Mouse (Mus musculus): ENCODE results near the gene Cacna1i. TPM values are rescaled to one million over a fixed set of nuclear protein-coding genes. Genes with fewer than 3 reads are reported as not detected.

Gene Cacna1i
- total RNA-seq (2014; rRNA removed; ENCODE audit: low replicate concordance) (not detected in 2 replicates), polyA plus RNA-seq (2015; fragmentation: Nextera tagmentation; extraction: Ambion mirVana) (not detected in 2 replicates)

- H3K36me3 ChIP-seq (replicated peaks; ENCODE audit: control insufficient read depth, insufficient read depth, low read length) = no peaks in the 10 kb centered on the region
- H3K9me3 ChIP-seq (replicated peaks; ENCODE audit: control insufficient read depth, low read length) = no peaks in the 10 kb centered on the region
- H3K9ac ChIP-seq (replicated peaks; ENCODE audit: low read depth, low read length) = no peak within 1 kb of the TSS
- no peaks in the 10 kb centered on the region for H3K4me1 ChIP-seq (ENCODE audit: control insufficient read depth, insufficient read depth)
- DNase-seq (ENCODE audit: low spot score) (no peak), ATAC-seq (ENCODE audit: insufficient read depth, low read depth) (no peak)
- peaks cover 77% of the 10 kb centered on the region for H3K27me3 ChIP-seq (ENCODE audit: control insufficient read depth, insufficient read depth, low read length)
- under 1% methylated on average over 50 of the region's 50 CpGs for WGBS
- no peak for TF ChIP-seq EP300 (IDR thresholded peaks at IDR 0.05; ENCODE audit: low read depth)
- no peak for TF ChIP-seq CTCF (IDR thresholded peaks at IDR 0.05; ENCODE audit: low read depth)
- H3K4me2 ChIP-seq (ENCODE audit: low read depth, low read length) = peak within 1 kb of the TSS; percentile 80
- H3K27ac ChIP-seq (ENCODE audit: low read depth) = no peak within 1 kb of the TSS
- peak within 1 kb of the TSS; percentile 53 for H3K4me3 ChIP-seq (ENCODE audit: low read depth, low read length)
Measured at GRCm38 (mm10) chr15:80286851-80287415, at the start of gene Cacna1i. TSS of gene Cacna1i (plus strand) at chr15:80287238.

GRCm38 (mm10) chr15:80248135-80248534 lies 38.9 kb upstream of the Cacna1i start:
- ATAC-seq (ENCODE audit: insufficient read depth, low read depth) (no peak), DNase-seq (ENCODE audit: low spot score) (no peak)
- 94% methylated on average over 12 of the region's 12 CpGs for WGBS
- Histone ChIP-seq H3K27me3 (ENCODE audit: control insufficient read depth, insufficient read depth, low read length) (no peaks in the 10 kb centered on the region), H3K27ac (ENCODE audit: low read depth) (no peak overlapping the region), H3K4me1 (ENCODE audit: control insufficient read depth, insufficient read depth) (peaks cover 18% of the 10 kb centered on the region), H3K4me3 (ENCODE audit: low read depth, low read length) (no peak overlapping the region), H3K36me3 (replicated peaks; ENCODE audit: control insufficient read depth, insufficient read depth, low read length) (peaks cover 55% of the 10 kb centered on the region), H3K4me2 (ENCODE audit: low read depth, low read length) (no peak overlapping the region), H3K9ac (replicated peaks; ENCODE audit: low read depth, low read length) (no peak overlapping the region), H3K9me3 (replicated peaks; ENCODE audit: control insufficient read depth, low read length) (no peaks in the 10 kb centered on the region)
- TF ChIP-seq EP300 (IDR thresholded peaks at IDR 0.05; ENCODE audit: low read depth) (no peak), CTCF (IDR thresholded peaks at IDR 0.05; ENCODE audit: low read depth) (no peak)

- TF ChIP-seq EP300 (IDR thresholded peaks at IDR 0.05; ENCODE audit: low read depth) (no peak), CTCF (IDR thresholded peaks at IDR 0.05; ENCODE audit: low read depth) (no peak)
- Histone ChIP-seq H3K27ac (ENCODE audit: low read depth) (no peak overlapping the region), H3K9ac (replicated peaks; ENCODE audit: low read depth, low read length) (no peak overlapping the region), H3K4me3 (ENCODE audit: low read depth, low read length) (no peak overlapping the region), H3K36me3 (replicated peaks; ENCODE audit: control insufficient read depth, insufficient read depth, low read length) (peaks cover 51% of the 10 kb centered on the region), H3K4me2 (ENCODE audit: low read depth, low read length) (no peak overlapping the region), H3K27me3 (ENCODE audit: control insufficient read depth, insufficient read depth, low read length) (no peaks in the 10 kb centered on the region), H3K4me1 (ENCODE audit: control insufficient read depth, insufficient read depth) (peaks cover 20% of the 10 kb centered on the region), H3K9me3 (replicated peaks; ENCODE audit: control insufficient read depth, low read length) (no peaks in the 10 kb centered on the region)
- DNase-seq (ENCODE audit: low spot score) = no peak
- 89% methylated on average over 1 of the region's 1 CpGs for WGBS
- ATAC-seq (ENCODE audit: insufficient read depth, low read depth) = no peak
Measured at GRCm38 (mm10) chr15:80248596-80248995, 38.4 kb upstream of the Cacna1i start.

- peak overlapping the region; percentile 85 for H3K27ac ChIP-seq (ENCODE audit: low read depth)
- no peak overlapping the region for H3K4me2 ChIP-seq (ENCODE audit: low read depth, low read length)
- no peaks in the 10 kb centered on the region for H3K9me3 ChIP-seq (replicated peaks; ENCODE audit: control insufficient read depth, low read length)
- TF ChIP-seq EP300 (IDR thresholded peaks at IDR 0.05; ENCODE audit: low read depth) = no peak
- no peak for TF ChIP-seq CTCF (IDR thresholded peaks at IDR 0.05; ENCODE audit: low read depth)
- H3K27me3 ChIP-seq (ENCODE audit: control insufficient read depth, insufficient read depth, low read length) = no peaks in the 10 kb centered on the region
- WGBS = 86% methylated on average over 10 of the region's 10 CpGs
- H3K36me3 ChIP-seq (replicated peaks; ENCODE audit: control insufficient read depth, insufficient read depth, low read length) = peaks cover 43% of the 10 kb centered on the region
- DNase-seq (ENCODE audit: low spot score) = no peak
- no peak overlapping the region for H3K4me3 ChIP-seq (ENCODE audit: low read depth, low read length)
- peaks cover 28% of the 10 kb centered on the region for H3K4me1 ChIP-seq (ENCODE audit: control insufficient read depth, insufficient read depth)
- no peak overlapping the region for H3K9ac ChIP-seq (replicated peaks; ENCODE audit: low read depth, low read length)
- no peak for ATAC-seq (ENCODE audit: insufficient read depth, low read depth)
Measured at GRCm38 (mm10) chr15:80249672-80250071, 37.4 kb upstream of the Cacna1i start.

GRCm38 (mm10) chr15:80250586-80250985 lies 36.5 kb upstream of the Cacna1i start:
- no peak overlapping the region for H3K4me2 ChIP-seq (ENCODE audit: low read depth, low read length)
- H3K4me1 ChIP-seq (ENCODE audit: control insufficient read depth, insufficient read depth) = peaks cover 28% of the 10 kb centered on the region
- TF ChIP-seq EP300 (IDR thresholded peaks at IDR 0.05; ENCODE audit: low read depth) = no peak
- TF ChIP-seq CTCF (IDR thresholded peaks at IDR 0.05; ENCODE audit: low read depth) = no peak
- no peaks in the 10 kb centered on the region for H3K9me3 ChIP-seq (replicated peaks; ENCODE audit: control insufficient read depth, low read length)
- H3K4me3 ChIP-seq (ENCODE audit: low read depth, low read length) = no peak overlapping the region
- H3K36me3 ChIP-seq (replicated peaks; ENCODE audit: control insufficient read depth, insufficient read depth, low read length) = peaks cover 43% of the 10 kb centered on the region
- no peak for ATAC-seq (ENCODE audit: insufficient read depth, low read depth)
- 22% methylated on average over 6 of the region's 6 CpGs for WGBS
- no peaks in the 10 kb centered on the region for H3K27me3 ChIP-seq (ENCODE audit: control insufficient read depth, insufficient read depth, low read length)
- peak overlapping the region; percentile 85 for H3K27ac ChIP-seq (ENCODE audit: low read depth)
- H3K9ac ChIP-seq (replicated peaks; ENCODE audit: low read depth, low read length) = peak overlapping the region; percentile 6; the same call in 1 of the 2 replicates
- peak; percentile 43 for DNase-seq (ENCODE audit: low spot score)

- peaks cover 38% of the 10 kb centered on the region for H3K4me1 ChIP-seq (ENCODE audit: control insufficient read depth, insufficient read depth)
- TF ChIP-seq CTCF (IDR thresholded peaks at IDR 0.05; ENCODE audit: low read depth) = no peak
- TF ChIP-seq EP300 (IDR thresholded peaks at IDR 0.05; ENCODE audit: low read depth) = no peak
- no peak overlapping the region for H3K9ac ChIP-seq (replicated peaks; ENCODE audit: low read depth, low read length)
- H3K4me2 ChIP-seq (ENCODE audit: low read depth, low read length) = no peak overlapping the region
- H3K36me3 ChIP-seq (replicated peaks; ENCODE audit: control insufficient read depth, insufficient read depth, low read length) = peaks cover 37% of the 10 kb centered on the region
- no peak overlapping the region for H3K4me3 ChIP-seq (ENCODE audit: low read depth, low read length)
- H3K27ac ChIP-seq (ENCODE audit: low read depth) = peak overlapping the region; percentile 98
- H3K27me3 ChIP-seq (ENCODE audit: control insufficient read depth, insufficient read depth, low read length) = no peaks in the 10 kb centered on the region
- WGBS = 24% methylated on average over 2 of the region's 2 CpGs
- DNase-seq (ENCODE audit: low spot score) (no peak), ATAC-seq (ENCODE audit: insufficient read depth, low read depth) (no peak)
- H3K9me3 ChIP-seq (replicated peaks; ENCODE audit: control insufficient read depth, low read length) = no peaks in the 10 kb centered on the region
Measured at GRCm38 (mm10) chr15:80253530-80253929, 33.5 kb upstream of the Cacna1i start.

Data from heart, postnatal 0 days (tissue).